In the genomic region with DNA sequence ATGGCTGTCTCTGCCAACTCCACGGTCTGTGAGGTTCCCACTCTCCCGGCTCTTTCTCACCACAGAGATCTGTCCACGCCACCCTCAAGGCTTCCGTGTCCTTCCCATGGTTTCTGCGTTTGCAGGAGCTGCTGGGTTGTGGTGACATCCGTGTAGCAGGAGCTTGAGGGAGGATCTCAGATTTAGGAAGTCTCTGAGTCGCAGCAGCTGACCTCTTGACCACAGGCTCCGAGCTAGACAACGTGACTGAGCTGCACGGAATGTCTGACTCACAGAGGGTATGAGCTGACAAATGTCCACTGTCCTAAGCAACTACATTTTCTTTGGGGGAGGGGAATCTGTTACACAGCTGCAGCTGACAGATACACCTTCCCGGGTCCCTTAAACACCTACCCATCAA, we compare ENCODE assay signal across 9 mouse cellular contexts. TPM values are rescaled to one million over a fixed set of nuclear protein-coding genes. Genes with fewer than 3 reads are reported as not detected.
DNase-seq lines count a peak whose midpoint lies in the region; ATAC-seq and TF ChIP-seq lines count a peak whose summit lies in the region.
"Had no signal": no experiment of that assay in that cellular context is flagged by ENCODE, and none has a peak within 500 bp of the region (broad histone marks: within the 10 kb centered on the region; RNA-seq: fewer than 3 reads in every experiment).

A gene (minus strand): TSS at position 236 of the 400 bp plus-strand sequence.

- no peak for TF ChIP-seq EP300 in liver, embryonic 14.5 days (IDR thresholded peaks at IDR 0.05; ENCODE audit: low read depth)

- H3K36me3 ChIP-seq in embryonic facial prominence, embryonic 14.5 days (ENCODE audit: control insufficient read depth, insufficient read depth, low read length) = no peaks in the 10 kb centered on the region
- no peaks in the 10 kb centered on the region for H3K36me3 ChIP-seq in hindbrain, embryonic 10.5 days
- H3K36me3 ChIP-seq in liver, embryonic 14.5 days (replicated peaks; ENCODE audit: control insufficient read depth, insufficient read depth, low read depth) = no peaks in the 10 kb centered on the region
- no peaks in the 10 kb centered on the region for H3K36me3 ChIP-seq in small intestine, adult 2 months (ENCODE audit: control insufficient read depth, insufficient read depth, low read length)

- CTCF ChIA-PET in Patski (lab: Charles Lee) = interaction anchor here (0.9 kb wide), 1 partner anchor 14 kb away, joined by 3 read pairs; no protein-coding TSS in a partner anchor

- no peak for ATAC-seq in Patski
- no peak for ATAC-seq in embryonic facial prominence, embryonic 14.5 days (ENCODE audit: low read depth)
- ATAC-seq in liver, embryonic 14.5 days (ENCODE audit: insufficient read depth) = peak; percentile 45; the same call in 1 of the 2 replicates
- ATAC-seq in megakaryocyte-erythroid progenitor cell, adult 5-6 weeks (replicated peaks; ENCODE audit: low FRiP score, low TSS enrichment, poor library complexity, severe bottlenecking) = no peak

- no peak for DNase-seq in Patski (ENCODE audit: low read depth, low spot score)
- no peak for DNase-seq in embryonic facial prominence, embryonic 14.5 days (ENCODE audit: low spot score)
- DNase-seq in hindbrain, embryonic 10.5 days (ENCODE audit: low spot score) = no peak
- no peak for DNase-seq in liver, embryonic 14.5 days (ENCODE audit: low read depth in 3 of 3, low spot score in 3 of 3)
- no peak for DNase-seq in ovary, adult 18-20 months (ENCODE audit: low spot score)
- DNase-seq in cerebellum, adult 11-12 months = no peak

- no peak within 1 kb of the TSS for H3K4me2 ChIP-seq in embryonic facial prominence, embryonic 14.5 days (ENCODE audit: low read depth, low read length)
- no peak within 1 kb of the TSS for H3K4me2 ChIP-seq in liver, embryonic 14.5 days (ENCODE audit: low read depth)

- TF ChIP-seq CTCF in Patski (IDR thresholded peaks at IDR 0.05) = no peak
- no peak for TF ChIP-seq CTCF in liver, embryonic 14.5 days (IDR thresholded peaks at IDR 0.05; ENCODE audit: low read depth)
- no peak for TF ChIP-seq CTCF in small intestine, adult 2 months (IDR thresholded peaks at IDR 0.05; ENCODE audit: extremely low read depth, insufficient read length, insufficient replicate concordance, low read depth, low read length)

- no peak within 1 kb of the TSS for H3K27ac ChIP-seq in embryonic facial prominence, embryonic 14.5 days (replicated peaks; ENCODE audit: low read depth, low read length)
- no peak within 1 kb of the TSS for H3K27ac ChIP-seq in hindbrain, embryonic 10.5 days
- no peak within 1 kb of the TSS for H3K27ac ChIP-seq in liver, embryonic 14.5 days
- peak within 1 kb of the TSS; percentile 62 for H3K27ac ChIP-seq in small intestine, adult 2 months (ENCODE audit: insufficient read depth, low read depth, low read length)

- H3K27me3 ChIP-seq in Patski = no peaks in the 10 kb centered on the region
- H3K27me3 ChIP-seq in embryonic facial prominence, embryonic 14.5 days (replicated peaks; ENCODE audit: control insufficient read depth, insufficient read depth, low read length) = no peaks in the 10 kb centered on the region
- H3K27me3 ChIP-seq in hindbrain, embryonic 10.5 days (ENCODE audit: insufficient read depth, poor library complexity, severe bottlenecking) = peaks cover 12% of the 10 kb centered on the region
- no peaks in the 10 kb centered on the region; the same call in 1 of the 2 replicates for H3K27me3 ChIP-seq in liver, embryonic 14.5 days (ENCODE audit: control insufficient read depth, insufficient read depth, low read length)
- H3K27me3 ChIP-seq in small intestine, adult 2 months (ENCODE audit: control insufficient read depth, insufficient read depth, low read length) = no peaks in the 10 kb centered on the region

- no peak; the same call in 1 of the 2 replicates for TF ChIP-seq POLR2A in small intestine, adult 2 months (IDR thresholded peaks at IDR 0.05; ENCODE audit: low read depth, low read length)

- H3K9me3 ChIP-seq in embryonic facial prominence, embryonic 14.5 days (ENCODE audit: control insufficient read depth, low read length) = no peaks in the 10 kb centered on the region
- H3K9me3 ChIP-seq in hindbrain, embryonic 10.5 days = no peaks in the 10 kb centered on the region
- H3K9me3 ChIP-seq in liver, embryonic 14.5 days (ENCODE audit: control insufficient read depth, low read length) = no peaks in the 10 kb centered on the region

- H3K4me1 ChIP-seq in embryonic facial prominence, embryonic 14.5 days (ENCODE audit: control insufficient read depth, insufficient read depth, low read length) = peaks cover 4% of the 10 kb centered on the region; the same call in 1 of the 2 replicates
- H3K4me1 ChIP-seq in hindbrain, embryonic 10.5 days (replicated peaks) = peaks cover 16% of the 10 kb centered on the region; the same call in 1 of the 2 replicates
- H3K4me1 ChIP-seq in liver, embryonic 14.5 days (replicated peaks; ENCODE audit: control insufficient read depth in 2 of 2, insufficient read depth in 2 of 2, low read length in 1 of 2) = no peaks in the 10 kb centered on the region
- H3K4me1 ChIP-seq in small intestine, adult 2 months (ENCODE audit: control insufficient read depth, insufficient read depth, insufficient read length, low read length) = peaks cover 7% of the 10 kb centered on the region

- POLR2A ChIA-PET in Patski (lab: Charles Lee) = no interaction called here

- no peak within 1 kb of the TSS for H3K9ac ChIP-seq in embryonic facial prominence, embryonic 14.5 days (ENCODE audit: low read depth, low read length)
- H3K9ac ChIP-seq in liver, embryonic 14.5 days (replicated peaks) = no peak within 1 kb of the TSS

- WGBS in embryonic facial prominence, embryonic 14.5 days = 83% methylated on average over 11 of the region's 11 CpGs
- 80% methylated on average over 11 of the region's 11 CpGs for WGBS in hindbrain, embryonic 10.5 days
- 52% methylated on average over 11 of the region's 11 CpGs for WGBS in liver, embryonic 14.5 days (ENCODE audit: insufficient replicate concordance)
- 86% methylated on average over 11 of the region's 11 CpGs for WGBS in small intestine, adult 2 months

- in situ Hi-C loops in Patski (cut with MboI; ENCODE audit: low pct_unique_long_range_greater_than_20kb) = no loop called here

- H3K4me3 ChIP-seq in embryonic facial prominence, embryonic 14.5 days (ENCODE audit: low read depth, low read length) = no peak within 1 kb of the TSS
- no peak within 1 kb of the TSS for H3K4me3 ChIP-seq in hindbrain, embryonic 10.5 days
- no peak within 1 kb of the TSS for H3K4me3 ChIP-seq in liver, embryonic 14.5 days (ENCODE audit: insufficient read depth in 1 of 2, low read depth in 2 of 2, low read length in 2 of 2)
- H3K4me3 ChIP-seq in small intestine, adult 2 months (ENCODE audit: low read depth, low read length) = peak within 1 kb of the TSS; percentile 38

RNA-seq across cellular contexts. Expression of the gene that starts here (rescaled TPM):
- 90.1 TPM for polyA plus RNA-seq in Patski (2021)
- polyA plus RNA-seq in embryonic facial prominence, embryonic 14.5 days (2014; fragmentation: Nextera tagmentation; extraction: Ambion mirVana) = 22.8 and 27.7 TPM in 2 replicates
- polyA plus RNA-seq in hindbrain, embryonic 10.5 days (2016; fragmentation: Nextera tagmentation; extraction: Ambion mirVana) = 33.7 and 34.4 TPM in 2 replicates
- 1.1 and 2.0 TPM in 2 replicates for polyA plus RNA-seq in liver, embryonic 14.5 days (2012; rRNA removed)
- polyA plus RNA-seq in liver, embryonic 14.5 days (2014; fragmentation: Nextera tagmentation; extraction: Ambion mirVana) = 0.77 and 0.95 TPM in 2 replicates
- polyA plus RNA-seq in small intestine, adult 2 months (2012; rRNA removed) = 55.3 and 108 TPM in 2 replicates
- total RNA-seq in megakaryocyte-erythroid progenitor cell, adult 5-6 weeks (2014; fragmentation: Nextera tagmentation) = not detected in 2 replicates
- not detected in 2 replicates for total RNA-seq in megakaryocyte-erythroid progenitor cell, adult 5-6 weeks (2017)
- total RNA-seq: common myeloid progenitor, adult 5-6 weeks had no signal
